Mouse (Mus musculus) thymus, adult 2 months (tissue): ENCODE results near the gene Enpep. TPM values are rescaled to one million over a fixed set of nuclear protein-coding genes. Genes with fewer than 3 reads are reported as not detected.

Experiments used
- DNase-seq: peaks from one replicate; pipeline ENCODE4 v3.0.0; 2021
- H3K27ac ChIP-seq: fragments of 200-500 bp; 2 replicates; pipeline ENCODE4 v1.5.1; 2012; ENCODE audit warnings: low read length, control low read depth; ENCODE audit not compliant: control insufficient read depth, insufficient read depth
- H3K27me3 ChIP-seq: fragments of 200-500 bp; 2 replicates; pipeline ENCODE4 v1.6.1; 2012; ENCODE audit warnings: mild to moderate bottlenecking, low read length, moderate library complexity, mixed read lengths; ENCODE audit not compliant: control insufficient read depth, insufficient read depth
- H3K36me3 ChIP-seq: fragments of 200-500 bp; 2 replicates; pipeline ENCODE4 v1.6.1; 2012; ENCODE audit warnings: mild to moderate bottlenecking, low read length, moderate library complexity; ENCODE audit not compliant: control insufficient read depth, insufficient read depth
- H3K4me1 ChIP-seq: fragments of 200-500 bp; replicated peaks from 2 replicates; pipeline ENCODE4 v1.6.1; 2012; ENCODE audit warnings: low read length; ENCODE audit not compliant: control insufficient read depth, insufficient read depth
- H3K4me3 ChIP-seq: fragments of 200-500 bp; 2 replicates; pipeline ENCODE4 v1.5.1; 2012; ENCODE audit warnings: mild to moderate bottlenecking, low read length, control low read depth, moderate library complexity; ENCODE audit not compliant: control insufficient read depth, insufficient read depth
- CTCF ChIP-seq: fragments of 200-500 bp; IDR thresholded peaks from 2 replicates; pipeline ENCODE4 v1.5.1; 2012; ENCODE audit warnings: mild to moderate bottlenecking, control low read depth, low read length, moderate library complexity, borderline replicate concordance; ENCODE audit not compliant: control insufficient read depth, poor library complexity, insufficient read depth; ENCODE audit errors: extremely low read depth
- POLR2A ChIP-seq: fragments of 200-500 bp; IDR thresholded peaks from 2 replicates; pipeline ENCODE4 v1.6.1; 2012; ENCODE audit warnings: mild to moderate bottlenecking, low read length, control low read depth, moderate library complexity; ENCODE audit not compliant: control insufficient read depth, poor library complexity, insufficient read depth; ENCODE audit errors: extremely low read depth
- WGBS: fragments of 180-500 bp; shearing (Covaris S2); methylation state at CpG from one replicate; pipeline ENCODE4 v1.1.7; 2018; 5-methylcytosine and 5-hydroxymethylcytosine counted together
- polyA plus RNA-seq: library from polyadenylated mRNA; depleted of rRNA; stranded (reverse); fragments of >200 nt; gene quantifications from 2 replicates; pipeline ENCODE4 v1.2.3, GENCODE M21; 2012

Gene Enpep
- polyA plus RNA-seq, 1 experiment, result 6.5 TPM

- no peak for DNase-seq
- Histone ChIP-seq H3K36me3 (no peaks in the 10 kb centered on the region), H3K27me3 (no peaks in the 10 kb centered on the region), H3K27ac (no peak overlapping the region), H3K4me1 (no peaks in the 10 kb centered on the region), H3K4me3 (no peak overlapping the region)
- no peak for TF ChIP-seq POLR2A
- 60% methylated on average over 14 of the region's 14 CpGs for WGBS
These were observed 6.0 kb upstream of the Enpep start for GRCm38 (mm10) chr3:129338296-129339091.

GRCm38 (mm10) chr3:129332142-129332541, 378 bp downstream of the Enpep start:
- no peaks in the 10 kb centered on the region for H3K36me3 ChIP-seq
- TF ChIP-seq POLR2A (no peak), CTCF (no peak)
- WGBS, result 60% methylated on average over 7 of the region's 7 CpGs
- no peak for DNase-seq
- H3K4me1 ChIP-seq, result no peaks in the 10 kb centered on the region
- no peak overlapping the region for H3K4me3 ChIP-seq
- no peak overlapping the region for H3K27ac ChIP-seq
- no peaks in the 10 kb centered on the region for H3K27me3 ChIP-seq

- Histone ChIP-seq H3K27ac (no peak overlapping the region), H3K4me1 (no peaks in the 10 kb centered on the region), H3K36me3 (no peaks in the 10 kb centered on the region), H3K4me3 (no peak overlapping the region), H3K27me3 (no peaks in the 10 kb centered on the region)
- 92% methylated on average over 6 of the region's 6 CpGs for WGBS
- no peak for DNase-seq
- TF ChIP-seq POLR2A (no peak), CTCF (no peak)
These were observed 1.1 kb downstream of the Enpep start for GRCm38 (mm10) chr3:129331427-129331826.

GRCm38 (mm10) chr3:129328056-129328455, 4.5 kb downstream of the Enpep start:
- Histone ChIP-seq H3K4me1 (no peaks in the 10 kb centered on the region), H3K27ac (no peak overlapping the region), H3K27me3 (no peaks in the 10 kb centered on the region), H3K36me3 (no peaks in the 10 kb centered on the region), H3K4me3 (no peak overlapping the region)
- WGBS, result 95% methylated on average over 4 of the region's 4 CpGs
- no peak for DNase-seq
- TF ChIP-seq CTCF (no peak), POLR2A (no peak)

GRCm38 (mm10) chr3:129321585-129321984, 10.9 kb downstream of the Enpep start:
- no peak overlapping the region for H3K27ac ChIP-seq

GRCm38 (mm10) chr3:129317032-129317729, 15.3 kb downstream of the Enpep start:
- Histone ChIP-seq H3K36me3 (no peaks in the 10 kb centered on the region), H3K27ac (no peak overlapping the region), H3K27me3 (no peaks in the 10 kb centered on the region), H3K4me1 (no peaks in the 10 kb centered on the region), H3K4me3 (no peak overlapping the region)
- no peak for DNase-seq
- WGBS, result 86% methylated on average over 17 of the region's 17 CpGs
- no peak for TF ChIP-seq POLR2A
- TF ChIP-seq CTCF, result no peak

More at GRCm38 (mm10) chr3:129321585-129321984, 10.9 kb downstream of the Enpep start:
- no peak for DNase-seq
- H3K4me3 ChIP-seq, result no peak overlapping the region
- WGBS, result 78% methylated on average over 6 of the region's 6 CpGs
- no peaks in the 10 kb centered on the region for H3K4me1 ChIP-seq
- no peaks in the 10 kb centered on the region for H3K27me3 ChIP-seq
- no peak for TF ChIP-seq CTCF
- no peak for TF ChIP-seq POLR2A
- H3K36me3 ChIP-seq, result no peaks in the 10 kb centered on the region
